Mouse (Mus musculus): Measurements from ENCODE around the gene Krt6b. TPM values are rescaled to one million over a fixed set of nuclear protein-coding genes. Genes with fewer than 3 reads are reported as not detected.

The Krt6b gene
- polyA plus RNA-seq, 1 experiment from 2014 or later: not detected

GRCm38 (mm10) chr15:101627884-101628283 is 52.2 kb downstream of the Krt6b start, which contains the start of gene Gm5414:
Gene Gm5414, minus strand, starts transcription at chr15:101628188.
- ATAC-seq (ENCODE audit: low FRiP score): no peak
- Histone ChIP-seq H3K27me3 (ENCODE audit: control insufficient read depth, insufficient read depth, low read length) (no peaks in the 10 kb centered on the region), H3K9ac (ENCODE audit: low read length) (no peak within 1 kb of the TSS), H3K27ac (ENCODE audit: low read depth, low read length) (no peak within 1 kb of the TSS), H3K4me3 (ENCODE audit: low read depth, low read length) (no peak within 1 kb of the TSS), H3K4me2 (no peak within 1 kb of the TSS), H3K4me1 (ENCODE audit: control insufficient read depth, insufficient read depth, low read length) (no peaks in the 10 kb centered on the region), H3K36me3 (ENCODE audit: control insufficient read depth, insufficient read depth, low read length) (no peaks in the 10 kb centered on the region), H3K9me3 (ENCODE audit: control insufficient read depth, low read length) (no peaks in the 10 kb centered on the region)
- 80% methylated on average over 2 of the region's 2 CpGs for WGBS
- no peak for DNase-seq (ENCODE audit: low spot score, missing footprints)

Small RNA genes lying within 50 kb of the gene (microRNA-seq; reads per million reads assigned to microRNA genes)
- not detected for gene Gm44323
- gene Gm44342: not detected
- not detected for gene Gm44383
- not detected for gene Gm44479

Other genes starting within 250 kb of the Krt6b start
- gene Krt87, start 241.5 kb downstream of the Krt6b start, polyA plus RNA-seq (2014; fragmentation: Nextera tagmentation; extraction: Ambion mirVana): 0.07 and 0.16 TPM in 2 replicates
- not detected in 2 replicates for gene Krt88, start 232.5 kb downstream of the Krt6b start, polyA plus RNA-seq (2014; fragmentation: Nextera tagmentation; extraction: Ambion mirVana)
- gene Krt81, start 216.5 kb downstream of the Krt6b start, polyA plus RNA-seq (2014; fragmentation: Nextera tagmentation; extraction: Ambion mirVana): not detected in 2 replicates
- not detected in 2 replicates for gene Krt86, start 206.8 kb downstream of the Krt6b start, polyA plus RNA-seq (2014; fragmentation: Nextera tagmentation; extraction: Ambion mirVana)
- not detected in 2 replicates for gene Krt83, start 188.8 kb downstream of the Krt6b start, polyA plus RNA-seq (2014; fragmentation: Nextera tagmentation; extraction: Ambion mirVana)
- not detected in 2 replicates for gene Gm49425, start 163.0 kb downstream of the Krt6b start, polyA plus RNA-seq (2014; fragmentation: Nextera tagmentation; extraction: Ambion mirVana)
- not detected in 2 replicates for gene Krt84, start 147.5 kb downstream of the Krt6b start, polyA plus RNA-seq (2014; fragmentation: Nextera tagmentation; extraction: Ambion mirVana)
- not detected in 2 replicates for gene Krt82, start 129.6 kb downstream of the Krt6b start, polyA plus RNA-seq (2014; fragmentation: Nextera tagmentation; extraction: Ambion mirVana)
- gene Krt90, start 117.3 kb downstream of the Krt6b start, polyA plus RNA-seq (2014; fragmentation: Nextera tagmentation; extraction: Ambion mirVana): 0.30 and 0.50 TPM in 2 replicates
- not detected in 2 replicates for gene Krt75, start 106.4 kb downstream of the Krt6b start, polyA plus RNA-seq (2014; fragmentation: Nextera tagmentation; extraction: Ambion mirVana)
- gene Gm5414, start 52.1 kb downstream of the Krt6b start, polyA plus RNA-seq (2014; fragmentation: Nextera tagmentation; extraction: Ambion mirVana): not detected in 2 replicates
- gene Gm5478, start 32.9 kb downstream of the Krt6b start, polyA plus RNA-seq (2014; fragmentation: Nextera tagmentation; extraction: Ambion mirVana): not detected in 2 replicates
- gene Krt6a, start 14.0 kb upstream of the Krt6b start, polyA plus RNA-seq (2014; fragmentation: Nextera tagmentation; extraction: Ambion mirVana): not detected in 2 replicates
- 0.34 and 0.51 TPM in 2 replicates for gene Krt5, start 32.6 kb upstream of the Krt6b start, polyA plus RNA-seq (2014; fragmentation: Nextera tagmentation; extraction: Ambion mirVana)
- gene Krt71, start 62.8 kb upstream of the Krt6b start, polyA plus RNA-seq (2014; fragmentation: Nextera tagmentation; extraction: Ambion mirVana): not detected in 2 replicates
- not detected in 2 replicates for gene Krt72, start 106.2 kb upstream of the Krt6b start, polyA plus RNA-seq (2014; fragmentation: Nextera tagmentation; extraction: Ambion mirVana)
- 0.15 and 0.19 TPM in 2 replicates for gene Krt73, start 122.1 kb upstream of the Krt6b start, polyA plus RNA-seq (2014; fragmentation: Nextera tagmentation; extraction: Ambion mirVana)
- not detected in 2 replicates for gene Krt2, start 137.9 kb upstream of the Krt6b start, polyA plus RNA-seq (2014; fragmentation: Nextera tagmentation; extraction: Ambion mirVana)
- 1.00 and 1.4 TPM in 2 replicates for gene Krt1, start 170.5 kb upstream of the Krt6b start, polyA plus RNA-seq (2014; fragmentation: Nextera tagmentation; extraction: Ambion mirVana)
- gene Krt77, start 189.4 kb upstream of the Krt6b start, polyA plus RNA-seq (2014; fragmentation: Nextera tagmentation; extraction: Ambion mirVana): not detected in 2 replicates
- not detected in 2 replicates for gene Krt76, start 212.6 kb upstream of the Krt6b start, polyA plus RNA-seq (2014; fragmentation: Nextera tagmentation; extraction: Ambion mirVana)
- not detected in 2 replicates for gene Krt4, start 244.4 kb upstream of the Krt6b start, polyA plus RNA-seq (2014; fragmentation: Nextera tagmentation; extraction: Ambion mirVana)

Measured in midbrain, embryonic 11.5 days (tissue).